Mouse (Mus musculus) Muller cell, postnatal 12 days (primary cell): Measurements from ENCODE around the gene Sdhb.

Experiments
- DNase-seq: peaks from one replicate; pipeline ENCODE4 v3.0.0-alpha.2; 2015; ENCODE audit errors: inconsistent ontology term

The Sdhb gene

GRCm38 (mm10) chr4:141014114-141014513 lies 53.1 kb downstream of the Sdhb start:
- DNase-seq = no peak

GRCm38 (mm10) chr4:141014856-141015255 lies 53.9 kb downstream of the Sdhb start:
- no peak for DNase-seq

- DNase-seq = no peak
Observed at GRCm38 (mm10) chr4:141015356-141015755, 54.4 kb downstream of the Sdhb start.

- DNase-seq = peak; percentile 29
Observed at GRCm38 (mm10) chr4:141016311-141016710, 55.3 kb downstream of the Sdhb start.

- DNase-seq = no peak
Observed at GRCm38 (mm10) chr4:141017657-141018436, 56.8 kb downstream of the Sdhb start.

- DNase-seq = no peak
Observed at GRCm38 (mm10) chr4:141020220-141020619, 59.2 kb downstream of the Sdhb start.

GRCm38 (mm10) chr4:141020811-141021613 lies 60.0 kb downstream of the Sdhb start:
- peak; percentile 78 for DNase-seq

- DNase-seq = no peak
Observed at GRCm38 (mm10) chr4:141021614-141021929, 60.6 kb downstream of the Sdhb start.

GRCm38 (mm10) chr4:141024052-141024451 lies 63.0 kb downstream of the Sdhb start:
- DNase-seq = no peak

- no peak for DNase-seq
Observed at GRCm38 (mm10) chr4:141024992-141025391, 64.0 kb downstream of the Sdhb start.
